Mouse (Mus musculus) hindbrain, postnatal 0 days (tissue): ENCODE data around the gene Pak2. TPM values are rescaled to one million over a fixed set of nuclear protein-coding genes. Genes with fewer than 3 reads are reported as not detected.

ENCODE experiments used
- ATAC-seq: fragments of 200-750 bp; cut with Nextera tagmentation; 2 replicates; pipeline ENCODE4 v1.8.0; 2017; ENCODE audit warnings: mild to moderate bottlenecking, moderate TSS enrichment, moderate library complexity
- DNase-seq: peaks from one replicate; pipeline ENCODE4 v3.0.0-alpha.2; 2015; ENCODE audit warnings: low spot score
- H3K27ac ChIP-seq: fragments of 300-500 bp; sonication (generic); 2 replicates; pipeline ENCODE4 v1.5.1; 2014; ENCODE audit warnings: mild to moderate bottlenecking
- H3K27me3 ChIP-seq: fragments of 300-500 bp; sonication (generic); 2 replicates; pipeline ENCODE4 v1.6.1; 2014; ENCODE audit warnings: low read length, mixed read lengths; ENCODE audit not compliant: insufficient read depth
- H3K36me3 ChIP-seq: fragments of 300-500 bp; sonication (generic); 2 replicates; pipeline ENCODE4 v1.6.1; 2014; ENCODE audit warnings: low read length, mixed read lengths; ENCODE audit not compliant: insufficient read depth
- H3K4me1 ChIP-seq: fragments of 300-500 bp; sonication (generic); 2 replicates; pipeline ENCODE4 v1.6.1; 2014; ENCODE audit warnings: antibody characterized with exemption, low read length, mixed read lengths; ENCODE audit not compliant: insufficient read depth
- H3K4me2 ChIP-seq: fragments of 300-500 bp; sonication (generic); 2 replicates; pipeline ENCODE4 v1.6.1; 2014; ENCODE audit warnings: low read depth, mild to moderate bottlenecking, low read length, moderate library complexity, mixed read lengths
- H3K4me3 ChIP-seq: fragments of 300-500 bp; sonication (generic); 2 replicates; pipeline ENCODE4 v1.5.1; 2014; ENCODE audit warnings: low read length
- H3K9ac ChIP-seq: fragments of 300-500 bp; sonication (generic); replicated peaks from 2 replicates; pipeline ENCODE4 v1.6.1; 2014; ENCODE audit warnings: mild to moderate bottlenecking, low read length, moderate library complexity, mixed read lengths
- H3K9me3 ChIP-seq: fragments of 300-500 bp; sonication (generic); 2 replicates; pipeline ENCODE4 v1.6.1; 2016; ENCODE audit warnings: low read length, mixed read lengths
- CTCF ChIP-seq: IDR thresholded peaks from 2 replicates; pipeline ENCODE4 v1.5.1; 2016; ENCODE audit warnings: antibody characterized with exemption, control low read depth, low read depth
- whole genome bisulfite sequencing: fragments of 180-500 bp; shearing (Covaris S2); extraction: QIAGEN DNeasy Blood & Tissue Kit; methylation state at CpG from one replicate; pipeline ENCODE4 v1.1.7; 2014; 5-methylcytosine and 5-hydroxymethylcytosine counted together
- polyA plus RNA-seq: library from polyadenylated mRNA; unstranded; fragments of >200 nt; fragmentation: Nextera tagmentation; extraction: Ambion mirVana; gene quantifications from 2 replicates; pipeline ENCODE4 v1.2.1, GENCODE M21; 2015
- total RNA-seq: library from RNA; depleted of rRNA; stranded (reverse); fragments of >200 nt; gene quantifications from 2 replicates; pipeline ENCODE4 v1.2.3, GENCODE M21; 2014

The Pak2 gene
- total and polyA plus RNA-seq, 2 experiments from 2014 or later, result 21.7 to 21.8 TPM

DNA sequence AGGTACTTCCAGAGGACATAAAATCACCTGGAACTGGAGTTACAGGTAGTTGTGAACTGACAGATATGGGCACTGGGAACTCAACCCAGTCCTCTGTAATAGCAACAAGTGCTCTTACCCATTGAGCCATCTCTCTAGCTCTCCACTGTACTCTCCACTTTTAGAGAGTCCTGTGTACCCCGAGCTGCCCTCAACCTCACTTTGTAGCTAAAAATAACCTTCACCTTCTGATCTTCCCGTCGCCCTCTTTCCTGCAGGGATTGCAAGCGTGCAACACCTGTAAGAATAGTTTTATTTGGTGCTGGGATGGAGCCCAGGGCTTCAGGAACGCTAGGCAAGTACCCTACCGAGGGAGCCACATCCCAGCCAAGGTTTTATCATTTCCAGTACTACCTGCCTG, 36.6 kb upstream of the Pak2 start:
- H3K27me3 ChIP-seq, result no peaks in the 10 kb centered on the region
- H3K9me3 ChIP-seq, result no peaks in the 10 kb centered on the region
- DNase-seq, result no peak
- WGBS, result 66% methylated on average over 6 of the region's 6 CpGs
- no peak for ATAC-seq
- no peak overlapping the region for H3K4me3 ChIP-seq
- no peak overlapping the region for H3K9ac ChIP-seq
- no peak overlapping the region for H3K4me2 ChIP-seq
- no peaks in the 10 kb centered on the region for H3K36me3 ChIP-seq
- TF ChIP-seq CTCF, result no peak
- no peaks in the 10 kb centered on the region for H3K4me1 ChIP-seq
- no peak overlapping the region for H3K27ac ChIP-seq

DNA sequence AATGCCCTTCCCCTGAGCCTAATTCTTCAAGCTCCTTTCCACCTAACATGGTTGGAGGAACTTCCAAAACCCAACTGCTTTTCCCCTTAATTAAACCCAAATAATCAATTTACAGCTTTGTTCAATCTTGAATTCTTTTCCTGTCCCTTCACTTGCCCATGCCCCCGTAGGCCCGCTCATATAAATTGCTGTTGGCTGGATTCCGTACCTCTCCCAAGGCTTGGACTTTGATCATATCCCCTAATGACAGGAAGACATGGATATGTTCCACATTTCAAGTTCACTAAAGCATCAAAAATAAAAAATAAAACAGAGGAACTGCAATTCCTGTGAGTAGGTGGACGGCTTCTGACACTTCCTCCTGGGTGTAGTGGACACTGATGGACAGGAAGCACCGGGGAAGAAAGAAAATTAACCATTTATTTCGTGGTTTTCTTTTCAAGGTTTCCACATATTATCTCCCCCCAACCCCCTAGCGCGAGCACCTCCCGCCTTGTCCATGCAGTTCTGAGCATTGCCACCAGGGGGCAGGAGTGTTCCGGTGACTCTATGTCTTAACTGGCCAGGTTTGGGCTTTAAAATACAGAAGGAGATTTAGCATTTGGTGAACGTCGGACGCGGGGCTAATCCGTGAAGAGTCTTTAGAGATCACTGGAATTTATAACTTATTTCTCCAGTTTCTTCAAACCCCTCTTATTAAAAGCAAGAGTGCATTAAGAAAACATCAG, 36.0 kb upstream of the Pak2 start:
- 0 out of 2 replicates have a peak overlapping the region, but pooled peaks have one; percentile 1 for H3K4me2 ChIP-seq
- DNase-seq (peak; percentile 79), ATAC-seq (no peak)
- H3K9me3 ChIP-seq, result no peaks in the 10 kb centered on the region
- no peaks in the 10 kb centered on the region for H3K36me3 ChIP-seq
- H3K4me3 ChIP-seq, result no peak overlapping the region
- no peaks in the 10 kb centered on the region for H3K27me3 ChIP-seq
- TF ChIP-seq CTCF, result peak; percentile 94
- WGBS, result 17% methylated on average over 15 of the region's 15 CpGs
- H3K27ac ChIP-seq, result no peak overlapping the region
- no peak overlapping the region for H3K9ac ChIP-seq
- no peaks in the 10 kb centered on the region for H3K4me1 ChIP-seq

DNA sequence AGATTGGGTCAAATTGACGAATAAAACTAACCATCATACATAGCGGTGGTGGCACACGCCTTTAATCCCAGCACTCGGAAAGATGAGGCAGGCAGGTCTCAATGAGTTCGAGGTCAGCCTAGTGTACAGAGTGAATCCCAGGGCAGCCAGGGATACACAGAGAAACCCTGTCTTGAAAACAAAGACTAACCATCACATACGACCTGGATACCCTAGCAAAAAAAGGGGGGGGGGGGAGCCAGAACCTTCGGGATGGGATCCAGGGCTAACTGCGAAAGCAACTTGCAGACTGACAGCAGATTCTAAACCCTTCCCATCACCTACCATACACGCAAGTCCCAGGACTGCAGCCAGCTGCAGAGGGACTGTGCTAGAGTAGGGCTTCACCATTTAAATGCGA, 35.3 kb upstream of the Pak2 start:
- 83% methylated on average over 10 of the region's 10 CpGs for WGBS

DNA sequence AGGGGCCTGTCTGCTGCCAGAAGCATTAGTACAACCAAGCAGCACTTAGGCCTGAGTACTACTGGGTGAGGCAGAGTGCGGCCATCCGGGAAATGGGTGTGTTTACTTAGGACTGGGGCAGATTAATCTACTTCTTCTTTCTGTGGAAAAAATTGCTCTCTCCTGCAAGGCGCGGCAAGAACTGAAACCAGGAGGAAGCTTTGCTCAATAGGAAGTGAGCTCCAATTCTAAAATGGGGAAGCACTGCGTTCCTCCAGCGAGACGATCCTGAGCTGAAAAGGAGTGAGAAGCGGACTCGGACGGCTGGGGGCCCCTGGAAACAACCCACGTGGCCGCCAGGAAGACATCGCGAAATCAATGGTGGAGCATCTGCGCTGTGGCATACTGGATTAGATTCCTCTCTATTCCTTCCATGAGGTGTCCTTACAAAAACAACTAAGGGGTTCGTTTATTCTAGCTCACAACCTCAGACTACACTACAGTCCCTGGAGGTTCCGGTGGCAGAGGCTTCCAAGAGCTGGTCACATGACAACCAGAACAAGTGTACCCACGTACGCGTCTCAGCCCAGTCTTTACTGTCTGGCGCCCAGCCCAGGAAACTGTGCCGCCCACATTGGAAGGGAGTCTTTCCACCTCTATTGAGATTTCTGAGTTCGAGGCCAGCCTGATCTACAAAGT, 34.5 kb upstream of the Pak2 start:
- TF ChIP-seq CTCF, result no peak
- H3K9me3 ChIP-seq, result no peaks in the 10 kb centered on the region
- H3K4me3 ChIP-seq, result no peak overlapping the region
- no peaks in the 10 kb centered on the region for H3K4me1 ChIP-seq
- no peaks in the 10 kb centered on the region for H3K27me3 ChIP-seq
- DNase-seq (peak; percentile 18), ATAC-seq (no peak)
- 60% methylated on average over 23 of the region's 23 CpGs for WGBS
- H3K9ac ChIP-seq, result no peak overlapping the region
- no peak overlapping the region for H3K4me2 ChIP-seq
- no peak overlapping the region for H3K27ac ChIP-seq
- 0 out of 2 replicates have a peak, but pooled peaks cover 3% of the 10 kb centered on the region for H3K36me3 ChIP-seq

More for the DNA sequence above, 35.3 kb upstream of the Pak2 start:
- Histone ChIP-seq H3K9ac (no peak overlapping the region), H3K9me3 (no peaks in the 10 kb centered on the region), H3K36me3 (no peaks in the 10 kb centered on the region), H3K4me2 (no peak overlapping the region), H3K4me1 (no peaks in the 10 kb centered on the region), H3K4me3 (no peak overlapping the region), H3K27me3 (no peaks in the 10 kb centered on the region), H3K27ac (no peak overlapping the region)
- TF ChIP-seq CTCF, result no peak
- no peak for DNase-seq
- no peak for ATAC-seq

DNA sequence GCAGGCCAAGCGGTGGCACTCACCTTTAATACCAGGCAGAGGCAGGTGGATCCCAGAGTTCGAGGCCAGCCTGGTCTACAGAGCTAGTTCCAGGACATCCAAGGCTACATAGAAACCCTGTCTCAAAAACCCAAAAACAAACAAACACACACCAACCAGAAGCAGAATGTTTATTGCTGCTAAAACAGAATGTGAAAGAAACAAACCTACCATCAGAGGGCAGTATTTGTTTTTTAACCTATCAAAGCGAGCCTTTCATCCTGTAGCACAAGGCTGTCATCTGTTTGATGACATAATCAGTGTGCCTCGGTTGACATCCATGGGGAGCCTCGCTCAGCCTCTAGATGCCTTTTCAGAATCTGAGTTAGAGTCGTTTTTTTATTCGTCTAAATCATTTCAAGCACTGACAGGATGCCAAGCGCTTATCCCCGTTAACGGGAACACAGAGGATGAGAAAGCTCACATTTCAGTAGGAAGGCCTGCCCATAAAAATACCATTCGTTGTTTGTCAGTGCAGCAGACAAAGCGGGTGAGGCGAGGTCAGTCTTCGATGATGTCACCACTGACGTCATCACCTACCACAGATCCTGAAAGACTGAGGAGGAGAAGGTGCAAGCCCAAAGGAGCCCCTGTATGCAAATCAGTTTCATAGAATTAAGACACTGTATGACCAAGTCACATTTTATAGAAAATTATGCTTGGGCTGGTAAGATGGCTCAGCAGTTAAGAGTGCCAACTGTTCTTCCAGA, 32.0 kb upstream of the Pak2 start:
- 71% methylated on average over 15 of the region's 15 CpGs for WGBS
- peak; percentile 11 for DNase-seq

DNA sequence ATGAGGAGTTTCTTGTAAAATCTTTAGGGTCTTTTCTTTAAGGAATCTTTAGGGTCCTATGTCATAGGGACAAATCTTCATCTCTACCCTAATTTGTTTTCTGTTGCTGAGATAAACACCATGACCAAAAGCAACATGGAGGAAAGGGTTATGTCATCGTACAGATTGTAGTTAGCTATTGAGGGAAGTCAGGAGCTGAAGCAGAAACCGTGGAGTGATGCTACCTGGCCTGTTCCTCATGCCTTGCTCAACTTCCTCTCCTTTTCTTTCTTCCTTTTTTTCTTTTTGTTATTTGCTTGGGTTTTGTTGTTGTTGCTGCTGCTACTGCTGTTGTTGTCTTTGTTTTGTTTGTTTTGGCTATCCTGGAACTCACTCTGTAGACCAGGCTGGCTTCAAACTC, 29.4 kb upstream of the Pak2 start:
- Histone ChIP-seq H3K9ac (no peak overlapping the region), H3K4me1 (no peaks in the 10 kb centered on the region), H3K4me2 (no peak overlapping the region), H3K27ac (no peak overlapping the region), H3K4me3 (no peak overlapping the region), H3K9me3 (no peaks in the 10 kb centered on the region), H3K36me3 (peaks cover 14% of the 10 kb centered on the region), H3K27me3 (no peaks in the 10 kb centered on the region)
- ATAC-seq, result no peak
- WGBS, result 95% methylated on average over 2 of the region's 2 CpGs
- DNase-seq, result no peak
- no peak for TF ChIP-seq CTCF

More for the DNA sequence above, 32.0 kb upstream of the Pak2 start:
- Histone ChIP-seq H3K27ac (no peak overlapping the region), H3K27me3 (no peaks in the 10 kb centered on the region), H3K4me2 (no peak overlapping the region), H3K4me1 (no peaks in the 10 kb centered on the region), H3K4me3 (no peak overlapping the region), H3K9ac (no peak overlapping the region), H3K9me3 (no peaks in the 10 kb centered on the region), H3K36me3 (peaks cover 13% of the 10 kb centered on the region; the same call in 1 of the 2 replicates)
- ATAC-seq, result no peak; the same call in 1 of the 2 replicates
- no peak for TF ChIP-seq CTCF
